Mouse (Mus musculus) heart, embryonic 15.5 days (tissue): ENCODE measurements around the gene Nucb1. TPM values are rescaled to one million over a fixed set of nuclear protein-coding genes. Genes with fewer than 3 reads are reported as not detected.
A peak's percentile ranks its signal among the peaks of the same experiment; 100 is the strongest.
"Not testable (repeated sequence)": the region's sequence is repeated elsewhere in the genome, so short reads cannot be mapped to it uniquely, and the experiment has no call there.

ENCODE experiments used
- ATAC-seq: fragments of 200-750 bp; cut with Nextera tagmentation; replicated peaks from 2 replicates; pipeline ENCODE4 v1.8.0; 2017; ENCODE audit warnings: low read depth, moderate TSS enrichment; ENCODE audit not compliant: insufficient number of reproducible peaks, insufficient read depth, low FRiP score
- H3K27ac ChIP-seq: fragments of 300-500 bp; sonication (generic); 2 replicates; pipeline ENCODE4 v1.5.1; 2015; ENCODE audit warnings: mild to moderate bottlenecking, inconsistent platforms
- H3K27me3 ChIP-seq: fragments of 300-500 bp; sonication (generic); 2 replicates; pipeline ENCODE4 v1.6.1; 2015; ENCODE audit warnings: inconsistent platforms
- H3K36me3 ChIP-seq: fragments of 300-500 bp; sonication (generic); 2 replicates; pipeline ENCODE4 v1.6.1; 2015; ENCODE audit warnings: mild to moderate bottlenecking, inconsistent platforms
- H3K4me1 ChIP-seq: fragments of 300-500 bp; sonication (generic); replicated peaks from 2 replicates; pipeline ENCODE4 v1.6.1; 2015; ENCODE audit warnings: inconsistent platforms
- H3K4me2 ChIP-seq: fragments of 300-500 bp; sonication (generic); 2 replicates; pipeline ENCODE4 v1.6.1; 2015; ENCODE audit warnings: inconsistent platforms, mild to moderate bottlenecking, moderate library complexity
- H3K4me3 ChIP-seq: fragments of 300-500 bp; sonication (generic); 2 replicates; pipeline ENCODE4 v1.5.1; 2015; ENCODE audit warnings: mild to moderate bottlenecking, inconsistent platforms
- H3K9ac ChIP-seq: fragments of 300-500 bp; sonication (generic); 2 replicates; pipeline ENCODE4 v1.6.1; 2015; ENCODE audit warnings: mild to moderate bottlenecking, inconsistent platforms
- H3K9me3 ChIP-seq: fragments of 300-500 bp; sonication (generic); replicated peaks from 2 replicates; pipeline ENCODE4 v1.6.1; 2016; ENCODE audit warnings: inconsistent platforms
- WGBS: fragments of 180-500 bp; shearing (Covaris S2); methylation state at CpG from one replicate; pipeline ENCODE4 v1.1.7; 2015; ENCODE audit warnings: mixed read lengths; 5-methylcytosine and 5-hydroxymethylcytosine counted together
- polyA plus RNA-seq: library from polyadenylated mRNA; unstranded; fragments of >200 nt; fragmentation: Nextera tagmentation; extraction: Ambion mirVana; gene quantifications from 2 replicates; pipeline ENCODE4 v1.2.1, GENCODE M21; 2015

The Nucb1 gene
- polyA plus RNA-seq, 1 experiment from 2014 or later, result 144 TPM

DNA sequence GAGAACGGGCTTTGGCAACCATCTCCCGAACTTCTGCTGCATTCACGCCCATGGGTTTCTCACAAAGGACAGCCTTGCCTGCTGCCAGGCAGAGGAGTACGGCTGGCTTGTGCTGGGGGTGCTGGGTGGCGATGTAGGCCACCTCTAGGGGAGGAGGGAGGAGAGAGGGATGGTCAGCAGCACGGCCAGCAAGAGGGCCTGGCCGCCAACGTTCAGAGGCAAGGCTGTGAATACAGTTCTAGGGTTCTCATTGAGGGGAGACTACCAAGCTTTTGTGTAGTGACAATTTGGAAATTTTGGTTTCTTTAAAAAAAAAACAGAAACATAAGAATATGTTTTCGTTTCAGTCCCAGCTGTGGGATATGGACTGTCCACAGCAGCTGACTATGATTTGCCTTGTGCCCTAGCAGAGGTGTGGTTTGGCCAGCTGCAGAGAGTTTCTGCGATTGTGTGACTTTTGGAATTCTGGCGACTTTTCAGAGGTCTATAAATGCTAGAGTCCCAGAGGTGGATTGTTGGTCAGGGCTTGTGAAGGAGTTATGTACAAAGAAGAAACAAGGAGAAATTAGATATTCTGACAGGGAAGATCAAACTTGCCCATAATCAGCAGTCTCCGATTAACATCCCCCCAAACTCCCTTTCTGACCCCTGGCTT is 23.3 kb downstream of the Nucb1 start, which contains the start of gene Gm45808:
TSS of gene Gm45808 (minus strand) at position 51 of the 655 bp plus-strand sequence.
- no peak for ATAC-seq
- 80% methylated on average over 12 of the region's 12 CpGs for WGBS

DNA sequence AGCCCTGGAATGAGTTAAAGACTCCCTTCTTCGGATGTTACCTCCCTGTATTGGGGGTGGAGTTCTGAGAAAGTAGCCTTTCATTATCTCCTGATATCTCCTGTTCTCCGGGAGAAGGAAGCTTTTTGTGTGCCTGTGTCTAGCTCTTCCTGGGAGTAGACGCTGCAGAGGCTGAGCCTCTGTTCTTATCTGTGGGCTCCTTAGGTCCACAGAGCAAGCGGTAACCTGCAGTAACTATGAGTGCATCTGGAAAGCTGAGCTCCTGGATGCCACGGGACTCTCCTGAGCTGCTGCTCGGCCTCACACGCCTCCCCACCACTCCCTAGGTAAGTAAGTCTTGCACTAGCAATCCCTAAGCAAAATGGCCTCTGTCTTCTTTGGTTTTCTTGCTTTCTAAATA is 24.0 kb downstream of the Nucb1 start:
- WGBS, result 46% methylated on average over 7 of the region's 7 CpGs
- Histone ChIP-seq H3K27me3 (no peaks in the 10 kb centered on the region), H3K36me3 (no peaks in the 10 kb centered on the region), H3K4me3 (no peak overlapping the region), H3K9me3 (no peaks in the 10 kb centered on the region), H3K4me1 (peaks cover 14% of the 10 kb centered on the region), H3K9ac (no peak overlapping the region), H3K4me2 (no peak overlapping the region), H3K27ac (no peak overlapping the region)
- ATAC-seq, result no peak

More for the DNA sequence above, 23.3 kb downstream of the Nucb1 start, which contains the start of gene Gm45808:
- Histone ChIP-seq H3K27ac (no peak within 1 kb of the TSS), H3K4me1 (peaks cover 14% of the 10 kb centered on the region), H3K4me3 (no peak within 1 kb of the TSS), H3K9ac (no peak within 1 kb of the TSS), H3K9me3 (no peaks in the 10 kb centered on the region), H3K36me3 (no peaks in the 10 kb centered on the region), H3K27me3 (no peaks in the 10 kb centered on the region), H3K4me2 (no peak within 1 kb of the TSS)

DNA sequence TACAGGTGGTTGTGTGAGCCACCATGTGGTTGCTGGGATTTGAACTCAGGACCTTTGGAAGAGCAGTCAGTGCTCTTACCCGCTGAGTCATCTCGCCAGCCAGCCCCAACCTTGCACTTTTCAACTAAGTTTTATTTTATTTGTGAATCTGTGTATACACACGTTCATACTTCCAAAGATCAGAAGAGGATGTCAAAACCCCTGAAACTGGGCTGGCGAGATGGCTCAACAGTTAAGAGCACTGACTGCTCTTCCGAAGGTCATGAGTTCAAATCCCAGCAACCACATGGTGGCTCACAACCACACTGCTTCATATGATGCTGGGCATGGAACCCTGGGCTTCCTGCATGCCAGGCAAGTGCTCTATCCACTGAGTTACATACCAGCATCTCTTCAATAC is 25.2 kb downstream of the Nucb1 start:
- not testable (repeated sequence) for H3K4me3 ChIP-seq, H3K9me3 ChIP-seq, H3K36me3 ChIP-seq, ATAC-seq, H3K27ac ChIP-seq, H3K4me2 ChIP-seq, H3K27me3 ChIP-seq, H3K9ac ChIP-seq
- peaks cover 14% of the 10 kb centered on the region for H3K4me1 ChIP-seq
- WGBS, result 85% methylated on average over 5 of the region's 5 CpGs

DNA sequence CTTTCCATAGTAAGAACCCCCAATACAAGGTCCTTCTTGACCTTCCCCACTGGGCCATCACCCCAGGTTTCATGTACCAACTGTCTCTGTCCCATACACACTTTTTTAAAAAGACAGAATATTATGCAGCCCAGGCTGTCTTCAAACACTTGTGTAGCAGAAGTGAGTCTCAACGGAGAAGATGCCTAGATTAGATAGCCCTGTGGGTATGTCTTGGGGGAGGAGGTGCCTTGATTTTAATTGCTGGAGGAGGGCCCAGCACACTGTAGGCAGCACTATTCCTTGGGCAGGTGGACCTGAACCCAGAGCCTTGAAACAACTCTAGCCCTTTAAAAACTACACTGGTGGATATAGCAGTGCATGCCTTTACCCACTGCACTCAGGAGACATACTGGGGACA is 28.0 kb downstream of the Nucb1 start:
- WGBS, result 71% methylated on average over 1 of the region's 1 CpGs
- no peak for ATAC-seq
- H3K36me3 ChIP-seq, result no peaks in the 10 kb centered on the region
- no peaks in the 10 kb centered on the region for H3K27me3 ChIP-seq
- no peaks in the 10 kb centered on the region for H3K9me3 ChIP-seq
- H3K4me2 ChIP-seq, result no peak overlapping the region
- H3K27ac ChIP-seq, result no peak overlapping the region
- no peak overlapping the region for H3K9ac ChIP-seq
- H3K4me1 ChIP-seq, result no peaks in the 10 kb centered on the region
- no peak overlapping the region for H3K4me3 ChIP-seq

DNA sequence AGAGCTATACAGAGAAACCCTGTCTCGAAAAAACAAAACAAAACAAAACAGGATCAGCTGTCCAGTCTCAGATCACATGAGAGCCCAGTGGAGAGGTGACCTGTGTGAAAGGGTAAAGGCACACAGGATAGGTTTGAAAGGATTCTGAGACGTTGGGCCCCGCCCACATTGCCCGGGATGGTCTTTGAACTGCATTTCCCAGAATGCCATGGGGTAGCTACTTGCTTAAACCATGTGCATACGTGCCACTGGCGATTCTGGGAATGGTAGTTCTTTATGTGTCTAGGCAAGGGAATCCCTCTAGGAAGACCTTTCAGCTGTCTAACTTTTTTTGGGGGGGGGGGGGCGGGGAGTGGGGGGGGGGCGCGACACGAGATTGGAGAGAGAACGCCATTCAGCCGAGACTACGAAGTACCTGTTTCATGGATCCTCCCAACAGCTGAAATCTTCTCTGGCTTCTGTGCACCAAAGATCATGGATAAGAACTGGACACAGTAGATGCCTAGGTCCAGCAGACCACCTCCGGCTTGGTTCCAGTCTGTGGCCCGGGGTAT is 28.8 kb downstream of the Nucb1 start, which contains the start of gene Tulp2:
TSS of gene Tulp2 (plus strand) at position 504 of the 554 bp plus-strand sequence.
- 47% methylated on average over 15 of the region's 15 CpGs for WGBS
- peak; percentile 74 for ATAC-seq

DNA sequence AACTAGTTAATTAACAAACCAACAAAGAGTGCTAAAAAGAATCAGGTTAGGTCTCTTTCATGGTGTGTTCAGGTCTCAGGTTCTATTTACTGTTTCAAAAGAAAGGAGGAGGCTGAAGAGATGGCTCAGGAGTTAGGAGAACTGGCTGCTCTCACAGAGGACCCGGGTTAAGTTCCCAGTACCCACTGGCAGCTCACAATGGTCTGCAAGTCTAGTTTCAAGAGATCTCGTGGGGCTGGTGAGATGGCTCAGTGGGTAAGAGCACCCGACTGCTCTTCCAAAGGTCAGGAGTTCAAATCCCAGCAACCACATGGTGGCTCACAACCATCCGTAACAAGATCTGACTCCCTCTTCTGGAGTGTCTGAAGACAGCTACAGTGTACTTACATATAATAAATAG is 29.9 kb downstream of the Nucb1 start:
- 77% methylated on average over 4 of the region's 4 CpGs for WGBS
- H3K27ac ChIP-seq, H3K4me1 ChIP-seq, H3K9ac ChIP-seq, H3K27me3 ChIP-seq, H3K9me3 ChIP-seq, H3K4me3 ChIP-seq, H3K4me2 ChIP-seq, ATAC-seq, H3K36me3 ChIP-seq: not testable (repeated sequence)

More for the DNA sequence above, 28.8 kb downstream of the Nucb1 start, which contains the start of gene Tulp2:
- Histone ChIP-seq H3K4me1 (no peaks in the 10 kb centered on the region), H3K36me3 (no peaks in the 10 kb centered on the region), H3K9ac (no peak within 1 kb of the TSS), H3K9me3 (no peaks in the 10 kb centered on the region), H3K4me3 (no peak within 1 kb of the TSS), H3K27me3 (no peaks in the 10 kb centered on the region), H3K27ac (no peak within 1 kb of the TSS), H3K4me2 (no peak within 1 kb of the TSS)

DNA sequence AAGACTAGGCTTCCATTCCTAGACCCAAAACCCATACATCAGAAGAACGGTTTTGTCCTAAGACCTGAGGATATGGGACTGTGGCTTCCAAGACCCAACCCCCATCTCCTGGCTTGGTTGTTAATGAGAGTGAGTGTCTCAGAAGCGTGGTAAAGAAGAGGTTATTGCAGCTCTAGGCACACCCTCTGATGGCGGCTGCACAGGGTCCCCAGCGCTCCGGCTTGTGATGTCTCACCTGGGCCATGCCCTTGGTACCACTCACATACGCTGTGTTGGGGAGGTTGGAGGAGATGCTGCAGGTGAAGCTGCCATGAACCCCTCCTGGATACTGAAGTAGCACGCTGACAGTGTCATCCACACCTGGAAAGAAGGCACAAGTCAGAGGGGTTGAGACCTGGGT is 31.4 kb downstream of the Nucb1 start:
- no peak overlapping the region for H3K27ac ChIP-seq
- H3K9ac ChIP-seq, result no peak overlapping the region
- H3K27me3 ChIP-seq, result no peaks in the 10 kb centered on the region
- no peak for ATAC-seq
- no peak overlapping the region for H3K4me3 ChIP-seq
- H3K36me3 ChIP-seq, result no peaks in the 10 kb centered on the region
- no peaks in the 10 kb centered on the region for H3K4me1 ChIP-seq
- 92% methylated on average over 7 of the region's 7 CpGs for WGBS
- H3K4me2 ChIP-seq, result no peak overlapping the region
- H3K9me3 ChIP-seq, result no peaks in the 10 kb centered on the region

DNA sequence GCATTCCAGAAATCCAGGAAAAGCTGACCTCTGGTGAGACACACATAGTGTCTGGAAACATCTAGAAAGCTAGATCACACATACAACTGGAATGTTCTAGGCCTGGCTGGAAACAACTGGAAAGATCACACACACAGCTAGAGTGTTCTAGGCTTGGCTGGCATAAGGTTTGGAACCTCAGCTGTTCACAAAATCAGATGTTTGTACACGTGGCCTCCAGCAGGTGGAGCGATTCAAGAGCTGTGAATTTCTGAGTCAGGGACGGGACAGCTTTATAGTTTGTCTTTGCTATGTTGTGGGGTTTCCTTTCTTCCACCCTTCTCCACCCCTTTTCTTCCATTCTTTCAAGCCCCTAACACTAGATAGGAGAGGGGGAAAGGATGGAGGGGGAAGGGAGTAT is 33.2 kb downstream of the Nucb1 start:
- Histone ChIP-seq H3K4me1 (no peaks in the 10 kb centered on the region), H3K9ac (no peak overlapping the region), H3K27me3 (no peaks in the 10 kb centered on the region), H3K9me3 (no peaks in the 10 kb centered on the region), H3K27ac (no peak overlapping the region), H3K4me3 (no peak overlapping the region), H3K4me2 (no peak overlapping the region), H3K36me3 (no peaks in the 10 kb centered on the region)
- ATAC-seq, result no peak
- 8% methylated on average over 3 of the region's 3 CpGs for WGBS

DNA sequence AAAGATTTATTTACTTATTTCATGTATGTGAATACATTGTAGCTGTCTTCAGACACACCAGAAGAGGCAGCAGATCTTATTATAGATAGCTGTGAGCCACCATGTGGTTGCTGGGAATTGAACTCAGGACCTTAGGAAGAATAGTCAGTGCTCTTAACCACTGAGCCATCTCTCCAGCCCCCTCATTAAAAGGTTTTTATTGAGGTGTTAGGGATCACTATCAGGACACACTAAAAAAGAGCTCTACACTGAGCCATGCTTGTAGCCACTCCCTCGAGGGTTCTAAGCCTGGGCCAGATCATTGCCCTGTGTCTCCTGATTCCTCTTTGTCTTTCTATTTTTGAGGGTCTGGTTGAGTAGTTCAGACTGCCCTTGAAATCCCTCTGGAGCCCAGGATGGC is 33.8 kb downstream of the Nucb1 start:
- Histone ChIP-seq H3K36me3 (no peaks in the 10 kb centered on the region), H3K4me3 (no peak overlapping the region), H3K9me3 (no peaks in the 10 kb centered on the region), H3K27me3 (no peaks in the 10 kb centered on the region), H3K9ac (no peak overlapping the region), H3K27ac (no peak overlapping the region), H3K4me1 (no peaks in the 10 kb centered on the region), H3K4me2 (no peak overlapping the region)
- WGBS, result 40% methylated on average over 1 of the region's 1 CpGs
- ATAC-seq, result no peak

DNA sequence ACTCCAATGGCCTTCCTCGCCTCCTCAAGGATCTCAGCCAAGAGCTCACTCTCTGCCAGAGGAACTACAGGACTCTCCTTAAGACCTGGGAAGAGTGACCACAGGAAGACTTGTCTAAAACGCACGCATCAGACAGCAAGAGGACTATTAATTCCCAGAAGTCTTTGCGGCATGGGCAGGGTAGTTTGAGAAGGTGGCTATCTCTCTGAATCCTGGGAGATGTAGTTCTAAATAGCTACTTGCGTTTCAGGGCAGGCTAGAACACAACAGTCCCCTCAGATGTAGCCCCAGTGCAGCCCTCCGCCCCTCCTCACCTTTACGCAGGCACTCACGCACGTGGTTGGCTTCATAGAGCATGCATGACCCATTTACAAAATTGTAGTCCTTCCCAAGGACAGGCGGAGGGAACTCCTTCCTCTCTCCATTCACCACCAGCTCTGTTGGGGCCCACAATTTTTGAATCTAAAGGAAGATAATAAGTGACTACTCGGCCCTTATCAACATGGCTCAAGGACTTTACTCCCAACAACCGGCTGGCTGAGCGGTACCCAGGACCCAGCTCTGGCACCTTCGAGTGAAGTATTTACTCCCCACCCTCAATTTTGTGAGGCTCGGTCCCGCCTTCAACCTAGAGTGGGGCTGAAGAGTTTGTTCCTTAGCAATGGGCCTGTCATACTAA is 34.8 kb downstream of the Nucb1 start:
- Histone ChIP-seq H3K36me3 (no peaks in the 10 kb centered on the region), H3K4me3 (peak overlapping the region; percentile 28), H3K9me3 (no peaks in the 10 kb centered on the region), H3K27ac (no peak overlapping the region), H3K9ac (no peak overlapping the region), H3K4me1 (no peaks in the 10 kb centered on the region), H3K27me3 (no peaks in the 10 kb centered on the region), H3K4me2 (peak overlapping the region; percentile 55)
- WGBS, result 55% methylated on average over 16 of the region's 16 CpGs
- no peak for ATAC-seq

DNA sequence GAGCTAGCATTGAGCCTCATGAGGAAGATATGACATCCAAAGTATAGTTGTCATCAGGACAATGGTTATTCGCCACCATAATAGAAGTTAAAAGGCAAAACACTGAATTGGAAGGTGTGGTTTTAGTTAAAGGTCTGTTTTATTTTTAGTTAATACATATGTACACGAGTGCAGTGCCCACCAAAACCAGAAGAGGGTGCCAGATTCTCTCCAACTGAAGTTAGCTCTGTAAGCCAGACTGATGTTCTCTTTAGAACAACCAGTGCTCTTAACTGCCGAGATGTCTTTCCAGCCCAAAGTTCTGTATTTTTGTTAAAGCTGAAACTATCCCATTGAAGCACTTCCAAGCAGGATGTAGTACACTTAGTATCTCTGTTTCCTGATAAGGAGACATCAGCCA is 39.3 kb downstream of the Nucb1 start:
- Histone ChIP-seq H3K4me1 (peaks cover 11% of the 10 kb centered on the region), H3K36me3 (no peaks in the 10 kb centered on the region), H3K27ac (no peak overlapping the region), H3K4me3 (no peak overlapping the region), H3K27me3 (no peaks in the 10 kb centered on the region), H3K4me2 (no peak overlapping the region), H3K9ac (no peak overlapping the region), H3K9me3 (no peaks in the 10 kb centered on the region)
- 4% methylated on average over 3 of the region's 3 CpGs for WGBS
- no peak for ATAC-seq
